Mouse (Mus musculus) heart, embryonic 12.5 days (tissue): Measurements from ENCODE around the gene Tiam1. TPM values are rescaled to one million over a fixed set of nuclear protein-coding genes. Genes with fewer than 3 reads are reported as not detected.

Experiments
- ATAC-seq: fragments of 200-750 bp; cut with Nextera tagmentation; 2 replicates; pipeline ENCODE4 v1.8.0; 2017; ENCODE audit warnings: moderate TSS enrichment, moderate library complexity; ENCODE audit not compliant: insufficient number of reproducible peaks, low FRiP score
- H3K27ac ChIP-seq: fragments of 300-500 bp; sonication (generic); 2 replicates; pipeline ENCODE4 v1.5.1; 2016; ENCODE audit warnings: mild to moderate bottlenecking, moderate library complexity; ENCODE audit not compliant: poor library complexity, severe bottlenecking
- H3K27me3 ChIP-seq: fragments of 300-500 bp; sonication (generic); replicated peaks from 2 replicates; pipeline ENCODE4 v1.6.1; 2016; ENCODE audit warnings: mild to moderate bottlenecking, moderate library complexity
- H3K36me3 ChIP-seq: fragments of 300-500 bp; sonication (generic); 2 replicates; pipeline ENCODE4 v1.6.1; 2016; ENCODE audit warnings: mild to moderate bottlenecking, moderate library complexity
- H3K4me1 ChIP-seq: fragments of 300-500 bp; sonication (generic); replicated peaks from 2 replicates; pipeline ENCODE4 v1.6.1; 2016; ENCODE audit warnings: mild to moderate bottlenecking
- H3K4me2 ChIP-seq: fragments of 300-500 bp; sonication (generic); 2 replicates; pipeline ENCODE4 v1.6.1; 2016; ENCODE audit warnings: mild to moderate bottlenecking, moderate library complexity
- H3K4me3 ChIP-seq: fragments of 300-500 bp; sonication (generic); 2 replicates; pipeline ENCODE4 v1.5.1; 2016; ENCODE audit warnings: mild to moderate bottlenecking
- H3K9ac ChIP-seq: fragments of 300-500 bp; sonication (generic); 2 replicates; pipeline ENCODE4 v1.6.1; 2016; ENCODE audit warnings: mild to moderate bottlenecking, moderate library complexity
- H3K9me3 ChIP-seq: fragments of 300-500 bp; sonication (generic); replicated peaks from 2 replicates; pipeline ENCODE4 v1.6.1; 2016; ENCODE audit warnings: mild to moderate bottlenecking, moderate library complexity
- WGBS: fragments of 180-500 bp; shearing (Covaris S2); methylation state at CpG from one replicate; pipeline ENCODE4 v1.1.7; 2016; 5-methylcytosine and 5-hydroxymethylcytosine counted together
- polyA plus RNA-seq: library from polyadenylated mRNA; unstranded; fragments of >200 nt; fragmentation: Nextera tagmentation; extraction: Ambion mirVana; gene quantifications from 2 replicates; pipeline ENCODE4 v1.2.1, GENCODE M21; 2016

The Tiam1 gene
- polyA plus RNA-seq, 1 experiment from 2014 or later = 16.9 TPM

DNA sequence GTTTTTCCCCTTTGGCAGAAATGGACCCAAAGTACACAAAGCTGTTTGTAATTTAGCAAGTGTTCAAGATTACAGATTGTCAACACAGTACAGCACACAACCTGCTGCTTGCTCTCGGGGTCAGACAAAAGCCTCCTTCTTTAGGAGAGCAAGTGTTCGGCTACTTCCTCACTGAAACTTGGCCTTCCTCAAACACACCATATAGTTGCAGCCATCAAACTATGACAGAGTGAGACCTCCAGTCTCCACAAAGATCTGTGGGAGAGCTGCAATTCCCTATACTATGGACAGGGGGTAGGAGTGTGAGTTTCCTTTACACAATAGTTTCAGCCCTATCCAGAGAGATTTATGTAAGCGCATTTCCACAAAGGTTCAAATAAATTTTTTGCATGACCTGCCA lies 278.9 kb downstream of the Tiam1 start:
- Histone ChIP-seq H3K36me3 (peaks cover 10% of the 10 kb centered on the region), H3K27me3 (no peaks in the 10 kb centered on the region), H3K27ac (no peak overlapping the region), H3K4me2 (no peak overlapping the region), H3K9me3 (no peaks in the 10 kb centered on the region), H3K4me3 (no peak overlapping the region), H3K9ac (no peak overlapping the region), H3K4me1 (peaks cover 19% of the 10 kb centered on the region)
- ATAC-seq = no peak
- WGBS = 72% methylated on average over 3 of the region's 3 CpGs

DNA sequence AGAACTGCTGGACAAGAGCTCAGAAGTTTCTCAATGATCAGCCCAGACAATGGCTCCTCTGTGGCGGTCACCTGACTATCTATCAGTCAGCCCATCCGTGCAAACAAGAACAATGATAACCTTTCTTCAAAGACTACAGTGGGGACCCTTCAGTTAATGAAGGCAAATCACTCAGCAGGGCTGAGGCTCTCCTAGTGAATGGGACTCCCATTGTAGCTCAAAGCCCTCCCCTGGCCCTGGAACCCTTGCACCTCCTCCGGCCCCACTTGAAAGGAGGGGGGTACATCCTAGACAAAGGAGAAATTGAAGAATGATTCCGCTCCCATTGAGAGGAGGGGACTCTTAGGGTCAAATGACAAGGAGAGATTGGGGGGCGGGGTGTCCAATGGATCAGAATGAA lies 280.3 kb downstream of the Tiam1 start:
- no peak for ATAC-seq
- Histone ChIP-seq H3K9ac (no peak overlapping the region), H3K4me1 (peaks cover 19% of the 10 kb centered on the region), H3K36me3 (peaks cover 10% of the 10 kb centered on the region), H3K4me3 (no peak overlapping the region), H3K4me2 (no peak overlapping the region), H3K27me3 (no peaks in the 10 kb centered on the region), H3K27ac (0 out of 2 replicates have a peak overlapping the region, but pooled peaks have one; percentile 36), H3K9me3 (no peaks in the 10 kb centered on the region)
- WGBS = 43% methylated on average over 5 of the region's 5 CpGs

DNA sequence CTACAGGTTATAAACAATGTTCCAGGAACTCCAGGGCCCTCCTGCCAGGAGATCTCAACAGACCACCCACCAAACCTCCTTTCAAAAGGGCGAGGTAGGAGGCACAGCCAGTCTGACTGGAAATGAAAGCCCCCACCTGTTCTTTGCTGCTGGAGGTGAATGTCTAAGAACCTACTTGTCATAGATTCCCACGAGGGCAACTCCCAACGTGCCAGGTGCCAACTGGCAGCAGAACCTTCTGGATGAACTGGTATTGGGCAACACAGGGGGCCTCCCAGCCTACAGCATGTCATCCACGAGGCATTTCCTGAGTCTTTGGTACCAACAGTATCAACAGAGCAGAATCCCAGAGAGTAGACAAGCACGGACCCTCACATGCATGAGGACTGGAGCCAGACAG lies 282.0 kb downstream of the Tiam1 start:
- no peaks in the 10 kb centered on the region for H3K27me3 ChIP-seq
- 63% methylated on average over 5 of the region's 5 CpGs for WGBS
- no peak overlapping the region for H3K4me2 ChIP-seq
- H3K4me1 ChIP-seq = peaks cover 19% of the 10 kb centered on the region
- peaks cover 4% of the 10 kb centered on the region for H3K36me3 ChIP-seq
- no peak overlapping the region for H3K9ac ChIP-seq
- ATAC-seq = no peak
- H3K27ac ChIP-seq = no peak overlapping the region
- no peaks in the 10 kb centered on the region for H3K9me3 ChIP-seq
- no peak overlapping the region for H3K4me3 ChIP-seq

DNA sequence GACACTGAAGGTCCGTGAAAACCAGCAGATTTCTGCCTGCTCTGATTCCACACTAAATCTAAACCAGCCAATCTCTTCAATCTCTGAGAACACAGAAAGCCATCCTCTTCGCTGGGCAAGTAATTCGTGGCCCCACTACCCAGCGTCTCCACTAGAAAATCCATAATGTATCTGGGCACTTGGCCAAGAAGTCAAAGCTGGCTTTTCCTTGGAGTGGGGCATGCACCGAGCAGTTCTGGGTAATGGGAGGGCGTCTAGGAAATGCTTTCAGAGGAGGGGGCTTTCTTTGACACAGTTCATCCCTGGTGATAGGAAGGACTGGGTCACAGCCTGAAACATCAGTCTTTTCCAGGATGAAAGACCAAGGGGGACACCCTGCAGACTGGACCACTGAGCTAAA lies 282.9 kb downstream of the Tiam1 start:
- ATAC-seq = no peak
- no peak overlapping the region for H3K4me3 ChIP-seq
- no peaks in the 10 kb centered on the region for H3K27me3 ChIP-seq
- no peaks in the 10 kb centered on the region for H3K9me3 ChIP-seq
- 66% methylated on average over 6 of the region's 6 CpGs for WGBS
- H3K36me3 ChIP-seq = peaks cover 4% of the 10 kb centered on the region; the same call in 1 of the 2 replicates
- H3K27ac ChIP-seq = no peak overlapping the region
- H3K9ac ChIP-seq = no peak overlapping the region
- H3K4me1 ChIP-seq = peaks cover 19% of the 10 kb centered on the region
- H3K4me2 ChIP-seq = no peak overlapping the region

DNA sequence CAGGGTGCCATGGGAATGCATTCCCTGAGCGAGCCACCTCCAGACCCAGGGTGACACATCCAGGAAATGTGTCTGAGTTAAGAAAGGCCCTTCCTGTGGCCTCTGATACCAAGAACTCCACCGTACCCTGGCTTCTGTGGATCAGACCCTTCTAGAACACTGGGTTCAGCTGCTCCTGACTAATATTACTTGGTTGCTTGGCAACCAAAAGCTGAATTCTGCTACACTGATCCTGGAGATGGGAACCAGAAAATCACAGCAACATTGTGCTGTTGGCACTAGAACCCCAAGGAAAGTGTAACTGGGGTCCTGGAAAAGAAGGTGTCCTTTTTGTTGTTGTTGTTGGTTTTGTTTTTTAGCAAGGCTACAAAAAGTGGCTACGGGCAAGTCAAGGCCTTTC lies 285.9 kb downstream of the Tiam1 start:
- Histone ChIP-seq H3K27me3 (no peaks in the 10 kb centered on the region), H3K27ac (no peak overlapping the region), H3K4me3 (no peak overlapping the region), H3K9ac (no peak overlapping the region), H3K4me2 (no peak overlapping the region), H3K36me3 (peaks cover 8% of the 10 kb centered on the region; the same call in 1 of the 2 replicates), H3K9me3 (no peaks in the 10 kb centered on the region), H3K4me1 (peaks cover 9% of the 10 kb centered on the region; the same call in 1 of the 2 replicates)
- no peak for ATAC-seq
- 67% methylated on average over 3 of the region's 3 CpGs for WGBS

DNA sequence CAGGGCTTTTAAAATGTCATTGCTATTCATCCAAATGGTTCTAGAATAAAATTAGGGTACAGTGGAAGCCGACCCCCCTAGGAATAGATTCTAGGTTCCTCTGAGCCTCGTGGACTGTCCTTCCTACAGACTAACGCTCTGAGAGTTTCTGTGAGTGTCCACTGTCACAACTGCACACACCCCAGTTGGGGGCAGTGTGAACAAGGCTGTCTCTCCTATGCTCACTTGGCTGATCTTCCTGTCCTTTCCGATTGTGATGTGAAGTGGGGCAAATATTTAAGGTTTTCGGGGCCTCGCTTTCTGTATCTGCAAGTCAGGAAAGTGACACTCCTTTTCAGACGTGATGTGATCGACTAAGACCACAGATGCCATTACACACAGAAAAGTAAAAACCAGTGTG lies 288.8 kb downstream of the Tiam1 start:
- H3K27me3 ChIP-seq = no peaks in the 10 kb centered on the region
- no peaks in the 10 kb centered on the region for H3K9me3 ChIP-seq
- H3K9ac ChIP-seq = no peak overlapping the region
- peaks cover 5% of the 10 kb centered on the region; the same call in 1 of the 2 replicates for H3K36me3 ChIP-seq
- no peaks in the 10 kb centered on the region for H3K4me1 ChIP-seq
- no peak overlapping the region for H3K4me3 ChIP-seq
- 74% methylated on average over 8 of the region's 8 CpGs for WGBS
- ATAC-seq = no peak
- H3K4me2 ChIP-seq = no peak overlapping the region
- no peak overlapping the region for H3K27ac ChIP-seq

DNA sequence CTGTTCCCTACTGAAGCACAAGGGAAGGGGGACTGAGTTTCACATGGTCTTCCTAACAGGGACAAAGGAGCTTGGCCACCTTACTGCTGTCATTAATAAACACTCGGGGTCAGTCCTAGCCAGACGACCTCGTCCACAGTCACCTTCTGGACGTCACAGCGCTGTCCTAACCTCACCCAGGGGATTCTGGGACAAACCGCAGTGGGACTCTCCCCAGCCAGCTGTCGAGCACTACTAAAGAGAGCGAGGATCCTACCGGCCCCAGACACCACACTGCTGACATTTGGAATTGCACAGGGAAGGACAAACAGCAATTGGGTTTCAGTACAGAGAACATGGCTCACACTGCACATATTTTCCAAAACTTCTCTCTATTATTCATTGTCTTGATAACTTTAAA lies 292.2 kb downstream of the Tiam1 start:
- 71% methylated on average over 9 of the region's 9 CpGs for whole genome bisulfite sequencing
- H3K27me3 ChIP-seq = no peaks in the 10 kb centered on the region
- H3K36me3 ChIP-seq = peaks cover 21% of the 10 kb centered on the region
- no peak for ATAC-seq
- H3K4me2 ChIP-seq = no peak overlapping the region
- H3K4me3 ChIP-seq = no peak overlapping the region
- no peak overlapping the region for H3K9ac ChIP-seq
- no peaks in the 10 kb centered on the region for H3K4me1 ChIP-seq
- H3K9me3 ChIP-seq = no peaks in the 10 kb centered on the region; the same call in 1 of the 2 replicates
- H3K27ac ChIP-seq = no peak overlapping the region

DNA sequence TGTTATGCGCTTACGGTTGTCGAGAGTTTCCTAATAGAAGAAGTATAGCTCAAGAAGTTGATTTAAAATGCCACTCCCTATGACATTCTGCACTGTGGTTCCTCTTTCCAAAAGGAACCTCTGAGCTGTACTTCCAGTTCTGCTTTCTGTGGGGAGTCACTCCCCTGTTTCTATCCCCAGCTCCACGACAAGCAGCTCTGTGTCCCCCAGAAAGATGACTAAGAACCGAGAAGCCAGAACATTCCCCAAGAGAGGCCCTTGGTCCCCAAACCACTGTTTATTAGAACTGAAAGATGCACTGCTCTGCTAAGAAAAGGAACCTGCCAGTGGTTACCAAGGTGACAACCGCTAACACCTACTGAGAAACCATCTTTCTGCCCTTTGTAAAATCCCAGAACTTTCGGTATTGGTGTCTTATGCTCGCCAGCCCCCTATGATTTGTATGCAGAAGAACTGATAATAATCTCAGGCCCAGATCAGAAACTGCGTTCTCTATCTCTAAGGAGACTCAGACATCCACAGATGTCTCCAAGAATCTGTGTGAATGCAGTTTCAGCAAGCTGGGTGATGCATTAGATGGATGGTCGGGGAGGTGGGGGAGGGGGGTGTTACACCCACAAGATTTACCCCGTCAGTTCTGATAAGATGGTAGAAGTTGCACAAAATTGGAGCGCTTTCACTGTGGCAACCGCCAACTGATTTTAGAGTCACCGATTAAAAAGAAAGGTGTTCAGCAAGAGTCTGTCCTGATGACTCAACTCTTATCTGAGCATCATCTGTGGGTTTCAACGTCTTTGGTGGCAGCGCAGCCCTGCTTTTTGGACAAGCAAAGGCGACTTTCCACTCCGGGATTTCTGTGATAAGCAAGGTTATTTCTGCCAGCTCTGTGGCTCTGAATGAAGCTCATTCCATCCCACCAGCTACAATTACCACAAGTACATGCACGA lies 294.6 kb downstream of the Tiam1 start:
- WGBS = 78% methylated on average over 19 of the region's 19 CpGs
- Histone ChIP-seq H3K4me2 (no peak overlapping the region), H3K36me3 (peaks cover 16% of the 10 kb centered on the region), H3K27me3 (no peaks in the 10 kb centered on the region), H3K27ac (no peak overlapping the region), H3K4me3 (no peak overlapping the region), H3K9ac (no peak overlapping the region), H3K4me1 (no peaks in the 10 kb centered on the region), H3K9me3 (no peaks in the 10 kb centered on the region; the same call in 1 of the 2 replicates)
- no peak for ATAC-seq

DNA sequence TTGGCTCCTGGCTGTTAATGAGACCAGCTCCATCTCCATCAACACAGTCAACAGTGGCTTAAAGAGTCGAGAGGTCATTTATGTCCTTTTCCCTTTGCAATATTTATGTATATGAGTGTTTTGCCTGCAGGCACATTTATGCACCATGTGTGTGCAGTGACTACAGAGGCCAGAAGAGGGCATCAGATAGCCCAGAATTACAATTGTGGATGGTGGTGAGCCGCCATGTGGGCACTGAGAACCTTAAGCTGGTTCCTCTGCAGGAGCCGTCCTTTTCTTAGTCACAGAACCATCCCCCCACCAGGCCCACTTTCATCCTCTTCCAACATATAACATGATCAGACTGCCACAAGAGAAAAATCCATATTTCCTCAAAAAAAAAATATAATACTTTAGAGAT lies 295.4 kb downstream of the Tiam1 start:
- ATAC-seq = no peak
- H3K4me1 ChIP-seq = no peaks in the 10 kb centered on the region

DNA sequence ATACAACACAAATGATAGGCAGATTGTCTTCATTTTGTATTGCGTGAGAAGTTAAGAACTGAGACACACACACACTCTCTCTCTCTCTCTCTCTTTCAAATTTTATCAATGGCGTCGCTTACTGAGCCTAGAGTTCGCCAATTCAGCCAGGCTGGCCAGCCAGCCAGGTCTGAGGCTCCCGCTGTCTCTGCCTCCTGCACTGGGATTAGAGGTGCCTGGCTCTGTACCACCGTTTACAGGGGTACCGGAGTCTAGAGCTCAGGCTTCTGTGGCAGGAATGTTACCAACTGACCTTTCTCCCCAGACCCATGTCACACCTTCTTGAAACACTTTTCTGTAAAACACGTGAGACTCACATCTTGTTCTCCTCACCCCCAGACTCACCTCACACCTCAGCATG lies 298.1 kb downstream of the Tiam1 start:
- Histone ChIP-seq H3K9ac (no peak overlapping the region; the same call in 1 of the 2 replicates), H3K4me3 (no peak overlapping the region), H3K27ac (no peak overlapping the region), H3K4me2 (no peak overlapping the region), H3K9me3 (no peaks in the 10 kb centered on the region; the same call in 1 of the 2 replicates), H3K4me1 (peaks cover 2% of the 10 kb centered on the region; the same call in 1 of the 2 replicates), H3K27me3 (no peaks in the 10 kb centered on the region), H3K36me3 (peaks cover 16% of the 10 kb centered on the region)
- no peak for ATAC-seq
- WGBS = 73% methylated on average over 8 of the region's 8 CpGs

More for the DNA sequence above, 295.4 kb downstream of the Tiam1 start:
- Histone ChIP-seq H3K9ac (no peak overlapping the region), H3K36me3 (peaks cover 16% of the 10 kb centered on the region), H3K27me3 (no peaks in the 10 kb centered on the region), H3K9me3 (no peaks in the 10 kb centered on the region; the same call in 1 of the 2 replicates), H3K4me3 (no peak overlapping the region), H3K27ac (no peak overlapping the region), H3K4me2 (no peak overlapping the region)
- WGBS = 87% methylated on average over 3 of the region's 3 CpGs

DNA sequence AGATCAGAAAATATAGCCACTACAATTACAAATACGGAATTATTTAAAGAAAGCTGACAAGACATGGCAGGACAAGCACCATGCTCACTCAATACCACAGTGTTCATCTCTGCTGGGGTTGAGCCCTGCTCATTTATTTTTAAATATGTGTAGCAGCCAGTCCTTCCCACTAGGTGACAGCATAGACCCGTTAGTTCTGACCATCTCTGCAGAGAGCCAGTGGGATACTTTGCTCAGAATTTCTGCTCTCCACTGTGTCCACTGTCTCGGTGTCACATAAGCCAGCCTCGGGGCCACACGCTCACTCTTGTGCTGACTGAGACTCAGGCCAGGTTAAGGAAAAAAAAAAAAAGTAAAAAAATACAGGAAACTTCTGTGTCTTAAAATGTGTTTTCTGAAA lies 299.0 kb downstream of the Tiam1 start:
- Histone ChIP-seq H3K4me2 (no peak overlapping the region), H3K9ac (no peak overlapping the region), H3K27ac (no peak overlapping the region), H3K9me3 (no peaks in the 10 kb centered on the region; the same call in 1 of the 2 replicates), H3K4me1 (peaks cover 8% of the 10 kb centered on the region), H3K36me3 (peaks cover 16% of the 10 kb centered on the region), H3K27me3 (no peaks in the 10 kb centered on the region), H3K4me3 (no peak overlapping the region)
- ATAC-seq = peak; percentile 64; the same call in 1 of the 2 replicates
- WGBS = 29% methylated on average over 5 of the region's 5 CpGs
